13 mouse cellular contexts compared by ENCODE assay signal in the genomic region with DNA sequence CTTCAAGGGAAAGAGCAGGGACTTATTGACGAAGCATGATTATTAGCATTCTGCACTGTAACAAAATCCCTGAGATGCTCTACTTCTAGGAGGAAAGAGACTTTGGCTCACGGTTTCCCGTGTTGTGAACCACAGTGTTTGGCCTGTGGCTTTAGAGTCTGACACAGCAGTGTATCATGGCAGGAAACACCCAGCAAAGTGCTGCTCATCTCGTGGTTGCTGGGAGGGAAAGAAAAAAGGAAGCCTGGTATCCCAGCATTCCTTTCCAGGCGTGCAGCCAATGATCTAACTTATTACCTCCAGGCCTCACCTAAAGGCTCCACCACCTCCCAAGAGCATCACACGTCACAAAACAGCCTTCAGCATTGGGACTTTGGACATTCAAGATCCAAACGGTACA.
"Had no signal": no experiment of that assay in that cellular context is flagged by ENCODE, and none has a peak within 500 bp of the region (broad histone marks: within the 10 kb centered on the region; RNA-seq: fewer than 3 reads in every experiment).

No protein-coding gene starts in this region.

- DNase-seq: kidney, postnatal 14 days; layer of hippocampus, postnatal 36 days; left cerebral cortex, postnatal 4 days; lung, adult 18-20 months; midbrain, embryonic 14.5 days; retina, postnatal 1 day; right cerebral cortex, postnatal 4 days; spleen, adult 18-20 months; thymus, adult 18-20 months; thymus, postnatal 14 days had no signal

- H3K4me3 ChIP-seq: limb, embryonic 13.5 days; neural tube, embryonic 13.5 days had no signal

- H3K4me2 ChIP-seq: limb, embryonic 13.5 days; neural tube, embryonic 13.5 days had no signal

- H3K9ac ChIP-seq: limb, embryonic 13.5 days; liver, embryonic 14.5 days; neural tube, embryonic 13.5 days had no signal

- H3K27ac ChIP-seq: limb, embryonic 13.5 days; liver, embryonic 14.5 days; neural tube, embryonic 13.5 days had no signal

- H3K27me3 ChIP-seq: limb, embryonic 13.5 days; neural tube, embryonic 13.5 days had no signal

- H3K9me3 ChIP-seq: limb, embryonic 13.5 days; neural tube, embryonic 13.5 days had no signal
